Mouse (Mus musculus) MEL (cell line): ENCODE results near the gene H2-M5. TPM values are rescaled to one million over a fixed set of nuclear protein-coding genes. Genes with fewer than 3 reads are reported as not detected.

Experiments used
- DNase-seq: peaks from one replicate; pipeline ENCODE4 v3.0.0; 2011; ENCODE audit warnings: low read depth, low spot score
- H3K27ac ChIP-seq: 2 replicates; pipeline ENCODE4 v1.5.1; 2012; ENCODE audit warnings: low read depth, mild to moderate bottlenecking, control low read depth, low read length, moderate library complexity; ENCODE audit not compliant: control insufficient read depth
- H3K27me3 ChIP-seq, 2 experiments: fragments of 150-350 bp in 1 of 2; sonication (generic) in 1 of 2; 2 replicates each; pipeline ENCODE4 v1.6.1; 2012; ENCODE audit warnings: low read length in 2 of 2, mild to moderate bottlenecking in 2 of 2, improper control_type of control experiment in 1 of 2, moderate library complexity in 1 of 2; ENCODE audit not compliant: insufficient read depth in 2 of 2, control insufficient read depth in 1 of 2
- H3K36me3 ChIP-seq, 2 experiments: 2 replicates each; pipeline ENCODE4 v1.6.1; 2012 to 2014; ENCODE audit warnings: low read length in 2 of 2, improper control_type of control experiment in 1 of 2, inconsistent platforms in 1 of 2, mild to moderate bottlenecking in 1 of 2; ENCODE audit not compliant: insufficient read depth in 2 of 2, control insufficient read depth in 1 of 2
- H3K4me1 ChIP-seq, 2 experiments: fragments of 150-350 bp in 1 of 2; sonication (generic) in 1 of 2; 2 replicates each; pipeline ENCODE4 v1.6.1; 2012; ENCODE audit warnings: low read length in 2 of 2, improper control_type of control experiment in 1 of 2, mild to moderate bottlenecking in 1 of 2; ENCODE audit not compliant: insufficient read depth in 2 of 2, control insufficient read depth in 1 of 2
- H3K4me3 ChIP-seq, 2 experiments: fragments of 150-350 bp in 1 of 2; sonication (generic) in 1 of 2; 2 replicates each; pipeline ENCODE4 v1.5.1; 2012; ENCODE audit warnings: low read depth in 2 of 2, low read length in 2 of 2, mild to moderate bottlenecking in 2 of 2, moderate library complexity in 2 of 2, control low read depth in 1 of 2, improper control_type of control experiment in 1 of 2; ENCODE audit not compliant: control insufficient read depth in 1 of 2, insufficient read depth in 1 of 2
- H3K79me2 ChIP-seq: 2 replicates; pipeline ENCODE4 v1.6.1; 2012; ENCODE audit warnings: mild to moderate bottlenecking, low read length, moderate library complexity; ENCODE audit not compliant: control insufficient read depth, poor library complexity, insufficient read depth
- H3K9ac ChIP-seq: 2 replicates; pipeline ENCODE4 v1.6.1; 2012; ENCODE audit warnings: low read depth, mild to moderate bottlenecking, control low read depth, low read length, moderate library complexity; ENCODE audit not compliant: control insufficient read depth, poor library complexity, severe bottlenecking
- H3K9me3 ChIP-seq: fragments of 150-350 bp; sonication (generic); replicated peaks from 2 replicates; pipeline ENCODE4 v1.6.1; 2012; ENCODE audit warnings: mild to moderate bottlenecking, low read length, improper control_type of control experiment, moderate library complexity; ENCODE audit not compliant: insufficient read depth
- CTCF ChIP-seq, 3 experiments: IDR thresholded peaks in 2 of 3; conservative IDR thresholded peaks in 1 of 3; 2 replicates each; pipeline ENCODE4 v1.5.1; 2011 to 2012; ENCODE audit warnings: low read length in 3 of 3, low read depth in 2 of 3, mild to moderate bottlenecking in 2 of 3, improper control_type of control experiment in 1 of 3, inconsistent platforms in 1 of 3, mixed read lengths in 1 of 3, moderate library complexity in 1 of 3; ENCODE audit not compliant: control insufficient read depth in 1 of 3, insufficient read depth in 1 of 3, poor library complexity in 1 of 3, severe bottlenecking in 1 of 3
- E2F4 ChIP-seq: IDR thresholded peaks from 2 replicates; pipeline ENCODE4 v1.6.1; 2011; ENCODE audit warnings: low read depth, low read length, improper control_type of control experiment, borderline replicate concordance
- ELF1 ChIP-seq: IDR thresholded peaks from 2 replicates; pipeline ENCODE4 v1.6.1; 2014; ENCODE audit warnings: low read depth, mild to moderate bottlenecking, inconsistent platforms, low read length, improper control_type of control experiment, moderate library complexity
- MAFK ChIP-seq: IDR thresholded peaks from 2 replicates; pipeline ENCODE4 v1.6.1; 2011; ENCODE audit warnings: low read depth, mild to moderate bottlenecking, low read length, improper control_type of control experiment, borderline replicate concordance
- MYB ChIP-seq: IDR thresholded peaks from 2 replicates; pipeline ENCODE4 v1.6.1; 2011; ENCODE audit warnings: mild to moderate bottlenecking, low read depth, low read length, improper control_type of control experiment
- MYC ChIP-seq: IDR thresholded peaks from 2 replicates; pipeline ENCODE4 v1.6.1; 2011; ENCODE audit warnings: low read depth, mild to moderate bottlenecking, low read length, improper control_type of control experiment, moderate library complexity
- POLR2A ChIP-seq, 2 experiments: IDR thresholded peaks; 2 replicates each; pipeline ENCODE4 v1.6.1; 2011 to 2012; ENCODE audit warnings: low read length in 2 of 2, mild to moderate bottlenecking in 2 of 2, control low read depth in 1 of 2, improper control_type of control experiment in 1 of 2, low read depth in 1 of 2, moderate library complexity in 1 of 2; ENCODE audit not compliant: control insufficient read depth in 1 of 2, insufficient read depth in 1 of 2, poor library complexity in 1 of 2
- POLR2AphosphoS2 ChIP-seq: IDR thresholded peaks from 2 replicates; pipeline ENCODE4 v1.6.1; 2011; ENCODE audit warnings: low read length, improper control_type of control experiment
- POLR2AphosphoS5 ChIP-seq: IDR thresholded peaks from 2 replicates; pipeline ENCODE4 v1.6.1; 2012; ENCODE audit warnings: low read depth, borderline replicate concordance, mild to moderate bottlenecking, inconsistent platforms, low read length, moderate library complexity, mixed read lengths
- SMC3 ChIP-seq: IDR thresholded peaks from 2 replicates; pipeline ENCODE4 v1.6.1; 2011; ENCODE audit warnings: low read depth, low read length, improper control_type of control experiment
- TCF12 ChIP-seq: IDR thresholded peaks from 2 replicates; pipeline ENCODE4 v1.6.1; 2014; ENCODE audit warnings: low read depth, mild to moderate bottlenecking, inconsistent platforms, low read length, improper control_type of control experiment, moderate library complexity
- ZKSCAN1 ChIP-seq: IDR thresholded peaks from 2 replicates; pipeline ENCODE4 v1.6.1; 2012; ENCODE audit warnings: low read depth, mild to moderate bottlenecking, inconsistent platforms, low read length, improper control_type of control experiment, moderate library complexity
- ZMIZ1 ChIP-seq: IDR thresholded peaks from 2 replicates; pipeline ENCODE4 v1.6.1; 2012; ENCODE audit warnings: low read depth, mild to moderate bottlenecking, inconsistent platforms, low read length, improper control_type of control experiment, moderate library complexity
- ZNF384 ChIP-seq: IDR thresholded peaks from 2 replicates; pipeline ENCODE4 v1.6.1; 2012; ENCODE audit warnings: low read depth, mild to moderate bottlenecking, inconsistent platforms, low read length, improper control_type of control experiment
- polyA plus RNA-seq, 2 experiments: library from polyadenylated mRNA; stranded (reverse) in 1 of 2; unstranded in 1 of 2; fragments of >175 nt in 1 of 2; fragments of >200 nt in 1 of 2; gene quantifications; 2 replicates each; pipeline versions ENCODE4 v1.2.1 to v1.2.4; 2012; ENCODE audit warnings: low replicate concordance in 2 of 2, low read depth in 1 of 2; ENCODE audit not compliant: insufficient read length in 2 of 2, insufficient read depth in 1 of 2, missing spikeins in 1 of 2
- total RNA-seq: library from RNA; depleted of rRNA; stranded (reverse); fragments of 300-350 nt; gene quantifications from 2 replicates; pipeline ENCODE4 v1.2.3, GENCODE M21; 2012

The H2-M5 gene
- total and polyA plus RNA-seq, 3 experiments: not detected

GRCm38 (mm10) chr17:37003366-37003765, 14.0 kb upstream of the H2-M5 start:
- no peaks in the 10 kb centered on the region for H3K36me3 ChIP-seq
- no peak overlapping the region for H3K27ac ChIP-seq
- no peaks in the 10 kb centered on the region for H3K9me3 ChIP-seq
- H3K4me3 ChIP-seq: no peak overlapping the region
- peaks cover 6 to 7% of the 10 kb centered on the region in 2 experiments; a peak in 3 of 4 replicates for H3K27me3 ChIP-seq
- no peaks in the 10 kb centered on the region for H3K4me1 ChIP-seq
- H3K9ac ChIP-seq: no peak overlapping the region
- DNase-seq: no peak
- no peak for TF ChIP-seq SMC3
- no peak for TF ChIP-seq MYB
- TF ChIP-seq POLR2AphosphoS5: no peak
- no peak for TF ChIP-seq ZNF384
- no peak for TF ChIP-seq ELF1
- no peak for TF ChIP-seq POLR2A (IDR thresholded peaks at IDR 0.05; ENCODE audit: control insufficient read depth in 1 of 2, insufficient read depth in 1 of 2, low read depth in 1 of 2, low read length in 2 of 2, poor library complexity in 1 of 2)
- no peak for TF ChIP-seq ZMIZ1
- no peaks in the 10 kb centered on the region for H3K79me2 ChIP-seq

GRCm38 (mm10) chr17:37002364-37003330, 13.3 kb upstream of the H2-M5 start:
- Histone ChIP-seq H3K9ac (no peak overlapping the region), H3K27ac (no peak overlapping the region), H3K36me3 (no peaks in the 10 kb centered on the region), H3K9me3 (no peaks in the 10 kb centered on the region), H3K4me1 (no peaks in the 10 kb centered on the region), H3K79me2 (no peaks in the 10 kb centered on the region), H3K27me3 (peaks cover 6 to 7% of the 10 kb centered on the region in 2 experiments; a peak in 3 of 4 replicates), H3K4me3 (no peak overlapping the region)
- no peak for DNase-seq
- TF ChIP-seq MYC: no peak
- no peak for TF ChIP-seq TCF12
- TF ChIP-seq E2F4: no peak
- no peak for TF ChIP-seq CTCF (IDR thresholded peaks at IDR 0.05 in 2 of 3, conservative IDR thresholded peaks at IDR 0.05 in 1 of 3; ENCODE audit: control insufficient read depth in 1 of 3, insufficient read depth in 1 of 3, low read depth in 2 of 3, low read length in 3 of 3, poor library complexity in 1 of 3, severe bottlenecking in 1 of 3)
- no peak for TF ChIP-seq MAFK
- TF ChIP-seq ZKSCAN1: no peak
- TF ChIP-seq POLR2AphosphoS2: no peak

GRCm38 (mm10) chr17:37000863-37001262, 11.5 kb upstream of the H2-M5 start, which contains the start of gene Zfp57:
TSS of gene Zfp57 (plus strand) at chr17:37001163.
- no peaks in the 10 kb centered on the region for H3K79me2 ChIP-seq
- no peaks in the 10 kb centered on the region for H3K36me3 ChIP-seq
- no peaks in the 10 kb centered on the region for H3K9me3 ChIP-seq
- no peaks in the 10 kb centered on the region for H3K4me1 ChIP-seq
- no peak for DNase-seq
- TF ChIP-seq SMC3: no peak
- no peak for TF ChIP-seq POLR2AphosphoS2
- TF ChIP-seq CTCF (IDR thresholded peaks at IDR 0.05 in 2 of 3, conservative IDR thresholded peaks at IDR 0.05 in 1 of 3; ENCODE audit: control insufficient read depth in 1 of 3, insufficient read depth in 1 of 3, low read depth in 2 of 3, low read length in 3 of 3, poor library complexity in 1 of 3, severe bottlenecking in 1 of 3): no peak
- H3K27me3 ChIP-seq: peaks cover 0 to 2% of the 10 kb centered on the region in 2 experiments; a peak in 2 of 4 replicates
- no peak within 1 kb of the TSS for H3K27ac ChIP-seq
- no peak within 1 kb of the TSS for H3K9ac ChIP-seq
- no peak within 1 kb of the TSS for H3K4me3 ChIP-seq
